Mouse (Mus musculus) CH12.LX (cell line): ENCODE measurements around the gene Prkar1a. TPM values are rescaled to one million over a fixed set of nuclear protein-coding genes. Genes with fewer than 3 reads are reported as not detected.

ENCODE experiments used
- DNase-seq: peaks from one replicate; pipeline ENCODE4 v3.0.0-alpha.2; 2013; ENCODE audit errors: extremely low read depth
- H3K27ac ChIP-seq: 2 replicates; pipeline ENCODE4 v1.5.1; 2012; ENCODE audit warnings: low read depth, mild to moderate bottlenecking, control low read depth, moderate library complexity; ENCODE audit not compliant: insufficient read depth
- H3K27me3 ChIP-seq: replicated peaks from 2 replicates; pipeline ENCODE3; 2012; ENCODE audit warnings: inconsistent platforms
- H3K36me3 ChIP-seq, 2 experiments: replicated peaks in 1 of 2; 2 replicates each; pipeline versions ENCODE3 to v1.6.1; 2012; ENCODE audit warnings: inconsistent platforms in 1 of 2, low read length in 1 of 2, mild to moderate bottlenecking in 1 of 2, mixed read lengths in 1 of 2, moderate library complexity in 1 of 2; ENCODE audit not compliant: control insufficient read depth in 1 of 2, insufficient read depth in 1 of 2
- H3K4me1 ChIP-seq, 2 experiments: 2 replicates each; pipeline ENCODE4 v1.6.1; 2012; ENCODE audit warnings: inconsistent platforms in 1 of 2, moderate library complexity in 1 of 2; ENCODE audit not compliant: insufficient read depth in 2 of 2, control insufficient read depth in 1 of 2
- H3K4me2 ChIP-seq: 2 replicates; pipeline ENCODE4 v1.6.1; 2012; ENCODE audit warnings: low read depth, mild to moderate bottlenecking, control low read depth; ENCODE audit not compliant: poor library complexity, insufficient read depth, severe bottlenecking
- H3K4me3 ChIP-seq, 3 experiments: fragments of 150-350 bp in 1 of 3; sonication (generic) in 1 of 3; replicated peaks in 1 of 3; 2 replicates each; pipeline versions ENCODE3 to v1.5.1; 2011 to 2012; ENCODE audit warnings: low read depth in 2 of 3, low read length in 2 of 3, mild to moderate bottlenecking in 2 of 3, moderate library complexity in 2 of 3, control low read depth in 1 of 3, improper control_type of control experiment in 1 of 3, inconsistent platforms in 1 of 3, mixed read lengths in 1 of 3; ENCODE audit not compliant: poor library complexity in 1 of 3
- H3K79me2 ChIP-seq: replicated peaks from 2 replicates; pipeline ENCODE4 v1.6.1; 2012; ENCODE audit warnings: mild to moderate bottlenecking, moderate library complexity; ENCODE audit not compliant: control insufficient read depth, poor library complexity, insufficient read depth, severe bottlenecking; ENCODE audit errors: extremely low read depth
- H3K9ac ChIP-seq: 2 replicates; pipeline ENCODE4 v1.6.1; 2012; ENCODE audit warnings: low read depth, mild to moderate bottlenecking, control low read depth, moderate library complexity; ENCODE audit not compliant: insufficient read depth
- H3K9me3 ChIP-seq: replicated peaks from 2 replicates; pipeline ENCODE3; 2012; ENCODE audit warnings: low read length, inconsistent platforms, mixed read lengths
- BHLHE40 ChIP-seq: IDR thresholded peaks from 2 replicates; pipeline ENCODE4 v1.6.1; 2011; ENCODE audit warnings: mild to moderate bottlenecking, low read depth, low read length, improper control_type of control experiment
- CHD1 ChIP-seq: IDR thresholded peaks from 2 replicates; pipeline ENCODE4 v1.6.1; 2012; ENCODE audit warnings: low read depth, low read length, improper control_type of control experiment, inconsistent platforms
- CHD2 ChIP-seq: IDR thresholded peaks from 2 replicates; pipeline ENCODE4 v1.6.1; 2011; ENCODE audit warnings: low read length, improper control_type of control experiment
- CTCF ChIP-seq, 2 experiments: IDR thresholded peaks in 1 of 2; conservative IDR thresholded peaks in 1 of 2; 2 replicates each; pipeline ENCODE4 v1.5.1; 2011 to 2012; ENCODE audit warnings: low read depth in 2 of 2, low read length in 2 of 2, improper control_type of control experiment in 1 of 2, inconsistent platforms in 1 of 2, mild to moderate bottlenecking in 1 of 2, moderate library complexity in 1 of 2
- E2F4 ChIP-seq: IDR thresholded peaks from 2 replicates; pipeline ENCODE4 v1.6.1; 2011; ENCODE audit warnings: low read depth, low read length, improper control_type of control experiment; ENCODE audit not compliant: insufficient replicate concordance
- ELF1 ChIP-seq: IDR thresholded peaks from 2 replicates; pipeline ENCODE4 v1.6.1; 2014; ENCODE audit warnings: low read depth, mild to moderate bottlenecking, inconsistent platforms, low read length, improper control_type of control experiment
- ETS1 ChIP-seq: conservative IDR thresholded peaks from 2 replicates; pipeline ENCODE4 v1.6.1; 2012; ENCODE audit warnings: low read depth, mild to moderate bottlenecking, inconsistent platforms, low read length, improper control_type of control experiment, moderate library complexity
- GABPA ChIP-seq: IDR thresholded peaks from 2 replicates; pipeline ENCODE4 v1.6.1; 2012; ENCODE audit warnings: low read depth, low read length, improper control_type of control experiment, inconsistent platforms; ENCODE audit not compliant: insufficient replicate concordance
- HCFC1 ChIP-seq: IDR thresholded peaks from 2 replicates; pipeline ENCODE4 v1.6.1; 2012; ENCODE audit warnings: low read depth, mild to moderate bottlenecking, inconsistent platforms, low read length, improper control_type of control experiment
- IRF4 ChIP-seq: IDR thresholded peaks from 2 replicates; pipeline ENCODE4 v1.6.1; 2014; ENCODE audit warnings: low read depth, mild to moderate bottlenecking, inconsistent platforms, low read length, improper control_type of control experiment
- JUN ChIP-seq: IDR thresholded peaks from 2 replicates; pipeline ENCODE4 v1.6.1; 2011; ENCODE audit warnings: low read depth, mild to moderate bottlenecking, low read length, improper control_type of control experiment, moderate library complexity; ENCODE audit not compliant: insufficient read depth
- JUND ChIP-seq: conservative IDR thresholded peaks from 2 replicates; pipeline ENCODE4 v1.6.1; 2011; ENCODE audit warnings: low read depth, low read length, improper control_type of control experiment
- KAT2A ChIP-seq: IDR thresholded peaks from 2 replicates; pipeline ENCODE4 v1.6.1; 2012; ENCODE audit warnings: low read length, improper control_type of control experiment, inconsistent platforms; ENCODE audit not compliant: insufficient replicate concordance
- MAFK ChIP-seq: IDR thresholded peaks from 2 replicates; pipeline ENCODE4 v1.6.1; 2011; ENCODE audit warnings: low read length, improper control_type of control experiment; ENCODE audit not compliant: insufficient replicate concordance
- MAX ChIP-seq: IDR thresholded peaks from 2 replicates; pipeline ENCODE4 v1.6.1; 2011; ENCODE audit warnings: low read length, improper control_type of control experiment
- MAZ ChIP-seq: IDR thresholded peaks from 2 replicates; pipeline ENCODE4 v1.6.1; 2012; ENCODE audit warnings: low read depth, mild to moderate bottlenecking, inconsistent platforms, low read length, improper control_type of control experiment, moderate library complexity
- MEF2A ChIP-seq: IDR thresholded peaks from 2 replicates; pipeline ENCODE4 v1.6.1; 2014; ENCODE audit warnings: low read depth, mild to moderate bottlenecking, inconsistent platforms, low read length, improper control_type of control experiment, borderline replicate concordance
- MXI1 ChIP-seq: IDR thresholded peaks from 2 replicates; pipeline ENCODE4 v1.6.1; 2011; ENCODE audit warnings: mild to moderate bottlenecking, low read depth, low read length, improper control_type of control experiment
- MYC ChIP-seq: IDR thresholded peaks from 2 replicates; pipeline ENCODE4 v1.6.1; 2011; ENCODE audit warnings: low read depth, mild to moderate bottlenecking, improper control_type of control experiment, low read length
- NELFE ChIP-seq: IDR thresholded peaks from 2 replicates; pipeline ENCODE4 v1.6.1; 2011; ENCODE audit warnings: low read depth, low read length, improper control_type of control experiment
- NRF1 ChIP-seq: IDR thresholded peaks from 2 replicates; pipeline ENCODE4 v1.6.1; 2014; ENCODE audit warnings: low read depth, mild to moderate bottlenecking, inconsistent platforms, low read length, improper control_type of control experiment, moderate library complexity
- POLR2A ChIP-seq: IDR thresholded peaks from 2 replicates; pipeline ENCODE4 v1.6.1; 2011; ENCODE audit warnings: low read depth, mild to moderate bottlenecking, improper control_type of control experiment, low read length
- POLR2AphosphoS2 ChIP-seq: IDR thresholded peaks from 2 replicates; pipeline ENCODE4 v1.6.1; 2011; ENCODE audit warnings: low read depth, low read length, improper control_type of control experiment
- RAD21 ChIP-seq: IDR thresholded peaks from 2 replicates; pipeline ENCODE4 v1.6.1; 2011; ENCODE audit warnings: low read depth, mild to moderate bottlenecking, low read length, improper control_type of control experiment, moderate library complexity
- RCOR1 ChIP-seq: conservative IDR thresholded peaks from 2 replicates; pipeline ENCODE4 v1.6.1; 2012; ENCODE audit warnings: low read depth, mild to moderate bottlenecking, inconsistent platforms, low read length, improper control_type of control experiment
- SIN3A ChIP-seq: IDR thresholded peaks from 2 replicates; pipeline ENCODE4 v1.6.1; 2012; ENCODE audit warnings: low read length, improper control_type of control experiment, inconsistent platforms
- SMC3 ChIP-seq: IDR thresholded peaks from 2 replicates; pipeline ENCODE4 v1.6.1; 2011; ENCODE audit warnings: low read depth, low read length, improper control_type of control experiment
- TBP ChIP-seq: conservative IDR thresholded peaks from 2 replicates; pipeline ENCODE4 v1.6.1; 2011; ENCODE audit warnings: low read depth, low read length, improper control_type of control experiment
- TCF12 ChIP-seq: IDR thresholded peaks from 2 replicates; pipeline ENCODE4 v1.6.1; 2014; ENCODE audit warnings: low read depth, mild to moderate bottlenecking, inconsistent platforms, low read length, improper control_type of control experiment
- UBTF ChIP-seq: IDR thresholded peaks from 2 replicates; pipeline ENCODE4 v1.6.1; 2012; ENCODE audit warnings: low read depth, mild to moderate bottlenecking, inconsistent platforms, low read length, improper control_type of control experiment, moderate library complexity
- USF1 ChIP-seq: IDR thresholded peaks from 2 replicates; pipeline ENCODE4 v1.6.1; 2014; ENCODE audit warnings: low read depth, mild to moderate bottlenecking, inconsistent platforms, low read length, improper control_type of control experiment
- USF2 ChIP-seq: conservative IDR thresholded peaks from 2 replicates; pipeline ENCODE4 v1.6.1; 2011; ENCODE audit warnings: low read depth, low read length, improper control_type of control experiment
- ZC3H11A ChIP-seq: IDR thresholded peaks from 2 replicates; pipeline ENCODE4 v1.6.1; 2012; ENCODE audit warnings: low read depth, mild to moderate bottlenecking, inconsistent platforms, low read length, improper control_type of control experiment
- ZMIZ1 ChIP-seq: IDR thresholded peaks from 2 replicates; pipeline ENCODE4 v1.6.1; 2012; ENCODE audit warnings: low read depth, mild to moderate bottlenecking, inconsistent platforms, low read length, improper control_type of control experiment
- ZNF384 ChIP-seq: IDR thresholded peaks from 2 replicates; pipeline ENCODE4 v1.6.1; 2012; ENCODE audit warnings: low read depth, low read length, improper control_type of control experiment, inconsistent platforms
- dilution Hi-C: fragments of 300-500 bp; cut with MboI; formaldehyde crosslinking; loops from 2 replicates; pipeline ENCODE4 v1.14.3; 2020; ENCODE audit warnings: low sequenced_read_pairs; ENCODE audit not compliant: extremely low pct_unique_long_range_greater_than_20kb, extremely low pct_ligation_motif_present
- in situ Hi-C: fragments of 300-500 bp; cut with MboI; formaldehyde crosslinking; loops from 3 replicates; pipeline ENCODE4 v1.14.3; 2019; ENCODE audit warnings: low sequenced_read_pairs, low pct_ligation_motif_present, low pct_unique_long_range_greater_than_20kb, mixed read lengths
- polyA plus RNA-seq: library from polyadenylated mRNA; unstranded; fragments of >175 nt; gene quantifications from 2 replicates; pipeline ENCODE4 v1.2.1, GENCODE M21; 2012; ENCODE audit warnings: low read depth; ENCODE audit not compliant: insufficient read length
- total RNA-seq, 2 experiments: library from RNA; depleted of rRNA; stranded (reverse); fragments of 300-350 nt in 1 of 2; fragments of >200 nt in 1 of 2; gene quantifications; 2 replicates each; pipeline ENCODE4 v1.2.3; 2012 to 2014

Prkar1a gene
- total and polyA plus RNA-seq, 3 experiments: 93.1 to 220 (median 111) TPM

DNA sequence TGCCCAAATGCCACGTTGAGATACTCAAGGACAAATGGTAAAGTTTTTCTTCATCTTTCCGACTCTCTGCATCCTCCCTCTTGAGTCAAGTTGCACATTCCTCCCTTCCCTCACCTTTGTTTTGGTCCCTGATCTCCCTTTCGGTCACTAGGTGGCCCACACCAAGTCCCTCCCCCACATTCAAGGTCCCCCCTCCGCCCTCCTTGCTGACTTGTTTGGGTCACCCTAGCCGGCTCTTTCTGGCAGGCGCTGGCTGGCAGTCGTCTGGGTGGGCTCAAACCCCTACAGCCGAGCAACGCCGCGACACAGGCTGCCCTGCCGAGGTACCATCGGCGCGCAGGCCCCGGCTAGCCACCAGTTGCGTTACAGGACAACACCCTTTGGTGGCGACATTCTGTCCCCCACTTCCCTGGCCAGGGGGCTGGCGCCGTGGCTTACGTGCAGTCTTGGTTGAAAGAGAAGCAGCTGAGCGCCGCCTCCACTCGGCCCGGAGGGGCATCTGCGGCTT lies 38.4 kb upstream of the Prkar1a start (continued):
- TF ChIP-seq HCFC1 (peak; percentile 9; the same call in 1 of the 2 replicates), E2F4 (no peak)

DNA sequence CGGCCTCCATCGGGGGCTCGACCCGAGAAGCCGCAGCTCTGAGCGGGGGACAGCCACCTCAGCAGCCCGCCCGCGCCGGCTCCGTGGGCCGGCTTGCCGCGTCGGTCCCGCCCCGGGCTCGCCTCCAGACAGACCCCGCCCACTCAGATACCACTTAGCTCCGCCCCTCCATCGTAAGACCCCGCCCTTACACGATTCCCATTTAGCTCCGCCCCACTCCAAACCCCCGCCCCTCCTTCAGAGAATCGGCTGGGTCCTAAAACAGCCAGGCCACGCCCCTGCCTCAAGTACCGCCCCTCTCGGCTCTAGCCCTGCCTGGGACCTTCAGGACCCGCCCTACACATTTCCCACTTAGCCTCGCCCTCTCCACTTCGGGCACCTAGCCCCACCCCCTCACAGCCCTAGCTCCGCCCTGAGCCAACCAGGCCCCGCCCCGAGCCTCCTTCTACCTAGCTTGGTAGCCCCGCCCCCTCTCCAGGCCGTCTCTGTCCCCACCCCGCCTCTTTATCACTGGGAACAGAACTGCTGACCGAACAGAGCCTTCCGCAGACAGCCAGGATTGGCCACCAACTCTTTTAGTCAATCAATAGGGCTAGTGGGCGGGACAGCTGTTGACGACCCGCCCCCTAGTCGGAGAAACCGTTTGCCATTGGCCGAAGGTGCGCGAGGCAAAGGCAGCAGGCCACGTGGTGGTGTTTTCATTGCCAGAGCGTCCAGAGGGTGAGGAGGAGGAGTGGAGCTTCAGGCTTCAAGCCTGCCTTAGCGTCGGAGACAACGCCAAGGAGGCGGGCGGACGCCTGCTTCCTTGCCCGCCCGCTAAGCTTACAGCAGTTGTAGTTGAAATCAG lies 37.7 kb upstream of the Prkar1a start, which contains the start of gene Wipi1:
TSS of gene Wipi1 (minus strand) at position 665 of the 847 bp plus-strand sequence.
- in situ Hi-C loops: no loop called here
- Histone ChIP-seq H3K9me3 (peaks cover 3% of the 10 kb centered on the region), H3K4me1 (peaks cover 4 to 12% of the 10 kb centered on the region in 2 experiments; a peak in 3 of 4 replicates), H3K79me2 (no peaks in the 10 kb centered on the region), H3K36me3 (no peaks in the 10 kb centered on the region), H3K27ac (no peak within 1 kb of the TSS), H3K4me2 (peak within 1 kb of the TSS; percentile 84), H3K9ac (peak within 1 kb of the TSS; percentile 35), H3K27me3 (peaks cover 26% of the 10 kb centered on the region), H3K4me3 (peak within 1 kb of the TSS; percentile 62 to 74 (median 63))
- dilution Hi-C loops: no loop called here
- DNase-seq: peak; percentile 98
- TF ChIP-seq CTCF (conservative IDR thresholded peaks at IDR 0.05 in 1 of 2, IDR thresholded peaks at IDR 0.05 in 1 of 2; ENCODE audit: low read depth in 2 of 2, low read length in 2 of 2) (no peak), RAD21 (no peak), MAZ (peak; percentile 32; the same call in 1 of the 2 replicates), CHD2 (0 out of 2 replicates have a peak, but pooled peaks have one; percentile 38), NRF1 (peak; percentile 62), POLR2A (peak; percentile 54; the same call in 1 of the 2 replicates), HCFC1 (no peak; the same call in 1 of the 2 replicates), ZC3H11A (no peak), SMC3 (no peak), USF2 (peak; percentile 67), MAX (peak; percentile 100), MYC (peak; percentile 69; the same call in 1 of the 2 replicates), SIN3A (peak; percentile 98), TBP (peak; percentile 67), MAFK (no peak), MEF2A (no peak), ELF1 (0 out of 2 replicates have a peak, but pooled peaks have one; percentile 29), IRF4 (no peak; the same call in 1 of the 2 replicates), E2F4 (no peak), ZNF384 (no peak), ETS1 (no peak), USF1 (peak; percentile 80), ZMIZ1 (no peak), UBTF (no peak; the same call in 1 of the 2 replicates), BHLHE40 (no peak), JUND (no peak), RCOR1 (no peak), MXI1 (peak; percentile 98), GABPA (no peak), POLR2AphosphoS2 (no peak), NELFE (0 out of 2 replicates have a peak, but pooled peaks have one; percentile 10), CHD1 (no peak), KAT2A (no peak), JUN (no peak), TCF12 (no peak; the same call in 1 of the 2 replicates)
